Mouse (Mus musculus): ENCODE results near the gene Fam126a.

Gene Fam126a

DNA sequence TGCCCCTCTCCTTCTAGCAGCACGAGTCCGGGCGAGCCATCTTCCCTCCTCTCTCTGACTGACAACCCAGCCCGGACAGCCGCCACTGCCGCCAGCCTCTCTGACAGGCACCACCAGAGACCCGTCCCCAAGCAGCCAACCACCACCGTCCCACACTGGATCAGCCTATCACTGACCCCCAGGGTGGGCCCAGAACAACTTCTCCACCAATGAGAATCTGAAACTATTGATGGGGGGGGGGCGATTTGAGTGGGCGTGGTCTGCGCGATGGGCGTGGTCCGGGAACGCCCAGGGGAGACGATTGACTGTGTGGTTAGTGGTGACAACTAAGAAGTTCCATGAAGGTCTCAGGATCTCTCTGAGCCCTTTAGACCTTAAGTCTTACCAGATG, at the start of gene Fam126a:
TSS of gene Fam126a (minus strand) at position 112 of the 391 bp plus-strand sequence.
- DNase-seq (ENCODE audit: low spot score), result peak; percentile 96

DNA sequence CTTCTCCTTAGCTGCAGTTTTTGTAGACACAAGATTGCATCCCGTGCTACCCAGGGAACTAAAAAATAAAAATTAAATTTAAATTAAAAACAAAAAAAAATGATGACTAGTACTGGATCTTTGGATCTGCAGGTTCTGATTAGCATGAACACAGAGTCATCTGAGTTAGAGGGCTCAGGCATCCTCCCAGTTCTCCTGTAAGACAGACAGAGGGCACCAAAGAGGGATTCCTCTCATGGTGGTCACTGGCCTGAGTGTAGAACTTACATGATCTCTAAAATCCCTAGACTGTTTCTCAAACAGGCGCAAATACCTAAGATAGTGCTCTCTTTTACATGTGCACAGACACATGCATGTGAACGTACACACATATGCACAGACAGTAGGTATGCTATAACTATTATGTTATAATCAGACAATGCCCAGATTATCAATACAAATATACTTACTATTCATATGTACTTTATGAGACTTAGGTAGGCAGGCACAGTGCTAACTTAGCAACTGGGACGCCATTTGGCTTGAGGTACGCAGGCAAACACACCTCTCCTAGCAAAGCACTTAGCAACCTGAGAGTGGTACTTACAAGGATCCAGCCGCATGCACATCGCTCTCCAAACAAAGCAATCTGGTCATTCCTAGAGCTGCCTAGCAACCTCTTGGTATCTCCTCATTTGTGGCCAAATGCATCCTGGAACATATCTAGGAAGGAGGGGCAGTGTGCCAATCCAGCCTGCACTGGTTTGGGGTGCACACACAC, 48.1 kb upstream of the Fam126a start:
- DNase-seq (ENCODE audit: low spot score), result peak; percentile 47

DNA sequence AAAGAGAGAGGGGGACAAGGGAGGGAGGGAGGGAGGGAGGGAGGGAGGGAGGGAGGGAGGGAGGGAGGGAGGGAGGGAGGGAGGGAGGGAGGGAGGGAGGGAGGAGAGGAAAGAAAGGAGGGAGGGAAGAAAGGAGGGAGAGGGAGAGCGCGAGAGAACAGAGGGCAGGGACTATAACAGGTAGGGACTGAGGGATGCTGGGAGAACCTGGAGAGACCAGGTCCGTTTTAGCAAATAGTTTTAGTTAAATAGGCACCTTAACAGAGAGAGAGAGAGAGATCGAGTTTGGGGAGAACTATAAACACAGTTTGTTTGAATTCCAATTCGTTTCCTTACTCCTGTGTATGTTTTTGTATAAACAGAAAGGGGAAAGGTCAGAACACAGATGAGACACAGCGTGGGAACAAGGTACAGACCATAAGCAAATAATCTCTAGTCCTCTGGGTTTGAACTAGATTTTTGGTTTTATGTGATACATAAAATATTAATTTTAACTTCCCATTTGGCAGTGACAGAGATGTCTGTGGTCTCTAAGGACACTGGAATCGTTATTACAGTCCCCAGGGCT, 47.3 kb upstream of the Fam126a start:
- DNase-seq (ENCODE audit: low spot score), result no peak

DNA sequence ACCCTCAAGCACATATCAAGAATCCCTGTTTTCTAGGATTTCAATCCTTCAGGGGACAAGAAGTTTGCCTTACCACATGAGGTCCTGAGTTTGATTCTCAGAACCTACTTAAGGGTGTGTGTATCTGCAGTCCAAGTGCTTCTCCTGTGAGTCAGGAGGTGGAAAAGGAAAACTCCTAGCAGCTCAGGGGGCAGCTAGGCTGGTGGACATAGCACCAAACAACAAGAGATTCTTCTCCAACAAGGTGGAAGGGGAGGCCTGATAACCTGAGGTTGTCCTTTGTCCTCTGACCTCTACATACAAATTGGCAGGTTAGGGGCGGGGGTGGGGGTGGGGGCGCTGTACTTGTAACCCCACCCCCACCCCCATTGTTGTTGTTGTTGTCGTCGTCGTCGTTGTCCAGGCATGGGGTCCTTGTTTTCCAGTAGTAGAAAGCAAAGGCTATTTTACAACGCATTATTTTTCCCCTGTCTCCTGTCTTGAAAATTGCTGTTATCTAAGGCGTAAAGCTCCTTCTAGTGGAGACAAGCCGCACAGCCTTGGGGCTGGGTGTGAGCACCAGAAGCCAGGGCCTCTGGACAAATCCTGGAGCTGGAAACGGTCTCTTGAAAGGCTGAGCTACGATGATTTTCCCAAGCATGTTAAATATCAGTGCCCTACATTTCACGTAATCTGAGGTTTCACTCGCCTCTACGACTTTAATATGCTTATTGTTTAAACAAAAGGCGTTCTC, 46.7 kb upstream of the Fam126a start:
- peak; percentile 86 for DNase-seq (ENCODE audit: low spot score)

DNA sequence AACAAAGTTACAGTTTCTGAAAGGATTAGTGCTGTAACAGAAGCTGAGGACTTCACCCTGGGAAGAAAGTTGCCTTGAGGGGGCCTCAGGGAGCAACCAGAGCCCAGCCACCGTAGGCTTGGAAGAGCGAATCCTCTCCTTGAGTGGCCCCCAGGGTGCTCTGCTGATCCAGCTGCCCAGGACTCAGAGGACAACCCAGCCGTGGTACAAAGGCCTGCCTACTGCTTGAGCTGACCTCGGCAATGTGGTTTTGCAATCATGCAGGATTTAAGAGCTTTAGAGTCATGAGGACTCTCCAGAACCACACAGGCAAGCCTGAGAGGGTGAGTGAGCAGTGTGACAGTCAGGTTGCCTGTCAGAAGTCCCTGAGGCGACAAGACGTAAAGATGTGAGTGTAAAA, 41.5 kb upstream of the Fam126a start:
- no peak for DNase-seq (ENCODE audit: low spot score)

DNA sequence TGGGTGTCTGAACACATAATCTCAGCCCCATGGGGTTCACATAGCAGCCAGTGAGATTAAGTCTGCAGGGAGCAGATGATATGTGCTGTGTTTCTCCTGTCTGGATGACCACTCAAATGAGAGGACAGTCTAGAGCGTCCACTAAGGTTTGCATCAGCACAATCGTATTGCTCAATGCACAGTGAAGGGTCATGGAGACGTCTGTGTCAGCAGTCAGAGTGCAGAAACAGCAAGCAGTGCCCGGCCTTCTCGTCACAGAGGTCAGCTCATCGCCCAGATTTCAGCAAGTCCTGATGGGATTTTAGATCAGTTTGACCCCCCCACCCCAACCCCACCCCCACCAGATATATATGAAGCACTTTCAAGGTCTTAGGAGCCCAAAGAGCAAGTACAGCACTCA, 38.5 kb upstream of the Fam126a start:
- no peak for DNase-seq (ENCODE audit: low spot score)

DNA sequence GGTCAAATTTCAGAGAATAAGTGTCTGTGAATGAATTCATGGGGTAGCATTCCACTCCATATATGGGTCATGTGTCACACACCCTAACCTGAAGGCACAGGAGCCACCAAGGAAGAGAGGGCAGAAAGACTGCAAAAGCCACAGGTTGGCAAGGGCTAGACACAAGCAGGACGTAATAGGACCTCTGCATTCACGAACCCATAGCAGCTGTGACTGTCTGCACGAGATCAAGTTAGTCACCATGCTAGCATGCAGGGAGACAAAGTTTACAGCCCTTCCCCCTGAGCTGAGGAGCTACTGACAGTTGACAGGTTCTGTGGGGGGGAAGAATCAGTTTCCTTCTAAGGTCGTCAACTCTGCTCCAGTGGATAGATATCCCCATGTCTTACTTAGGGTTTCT, 33.1 kb upstream of the Fam126a start:
- DNase-seq (ENCODE audit: low spot score), result no peak

DNA sequence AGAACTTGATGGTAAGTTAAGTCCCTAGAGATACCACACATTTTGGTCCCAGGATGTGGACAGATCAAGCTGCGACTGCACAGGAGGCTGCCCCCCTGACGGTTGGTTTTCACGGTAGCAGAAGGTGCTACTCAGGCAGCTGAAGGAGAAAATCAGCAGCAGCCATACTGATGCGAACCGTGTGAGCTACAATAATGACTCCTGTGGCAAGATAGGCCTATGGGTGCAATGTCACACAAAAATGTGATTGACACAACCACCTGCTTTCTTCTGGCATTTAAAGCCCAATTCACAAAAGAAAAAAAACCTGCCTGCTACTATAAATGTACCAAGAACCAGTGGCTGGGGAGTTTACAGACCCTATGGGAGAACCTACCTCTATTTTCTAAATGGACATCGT, 32.5 kb upstream of the Fam126a start:
- no peak for DNase-seq (ENCODE audit: low spot score)

DNA sequence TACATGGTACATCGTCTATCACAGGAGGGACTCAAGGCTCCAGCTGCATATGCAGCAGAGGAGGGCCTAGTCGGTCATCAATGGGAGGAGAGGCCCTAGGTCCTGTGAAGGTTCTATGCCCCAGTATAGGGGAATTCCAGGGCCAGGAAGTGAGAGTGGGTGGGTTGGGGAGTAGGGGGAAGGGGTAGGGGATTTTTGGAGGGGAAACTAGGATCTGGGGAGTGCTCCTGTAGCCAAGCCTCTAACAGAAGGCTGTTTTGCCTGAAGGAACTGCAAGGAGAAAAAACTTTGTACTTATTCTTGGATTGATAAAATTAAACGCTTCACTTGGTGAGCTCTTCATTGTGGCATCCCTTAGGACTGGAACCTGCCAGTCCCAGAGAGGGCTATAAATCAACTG, 30.5 kb upstream of the Fam126a start:
- no peak for DNase-seq (ENCODE audit: low spot score)

DNA sequence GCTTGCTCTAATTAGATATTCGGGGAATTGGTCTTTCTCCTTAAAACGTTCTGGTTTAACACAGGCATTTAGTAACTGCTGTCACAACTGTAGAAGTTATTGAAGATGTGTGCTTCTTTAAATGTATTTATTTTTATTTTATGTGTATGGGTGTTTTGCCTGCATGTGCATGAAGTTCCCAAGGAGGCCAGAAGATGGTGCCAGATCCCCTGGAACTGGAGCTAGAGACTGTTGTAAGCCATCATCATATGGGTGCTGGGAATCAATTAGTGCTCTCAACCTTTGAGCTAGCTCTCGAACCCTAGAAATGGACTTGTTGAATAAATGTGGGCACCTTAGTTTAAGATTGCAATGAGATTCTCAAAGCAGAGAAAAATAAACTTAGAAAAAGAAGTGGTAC, 27.1 kb upstream of the Fam126a start:
- DNase-seq (ENCODE audit: low spot score), result no peak

DNA sequence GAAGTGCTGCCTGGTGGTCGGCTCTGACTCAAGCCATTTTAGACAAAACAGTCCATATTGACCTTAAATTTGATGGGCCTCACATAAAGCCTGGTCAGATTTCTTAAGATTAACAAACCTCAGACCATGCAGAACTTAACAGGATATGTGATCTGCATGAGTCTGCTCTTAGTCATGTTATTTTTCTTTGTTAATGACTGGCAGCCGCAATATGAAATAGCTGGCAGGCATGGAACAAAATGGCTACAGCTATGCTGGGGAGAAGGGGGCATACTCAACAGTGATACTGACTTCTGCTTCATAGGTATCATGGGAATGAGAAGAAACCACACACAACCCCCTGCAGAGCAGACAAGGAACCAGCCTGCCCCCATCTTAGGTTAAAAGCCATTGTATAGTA, 26.4 kb upstream of the Fam126a start:
- no peak for DNase-seq (ENCODE audit: low spot score)

DNA sequence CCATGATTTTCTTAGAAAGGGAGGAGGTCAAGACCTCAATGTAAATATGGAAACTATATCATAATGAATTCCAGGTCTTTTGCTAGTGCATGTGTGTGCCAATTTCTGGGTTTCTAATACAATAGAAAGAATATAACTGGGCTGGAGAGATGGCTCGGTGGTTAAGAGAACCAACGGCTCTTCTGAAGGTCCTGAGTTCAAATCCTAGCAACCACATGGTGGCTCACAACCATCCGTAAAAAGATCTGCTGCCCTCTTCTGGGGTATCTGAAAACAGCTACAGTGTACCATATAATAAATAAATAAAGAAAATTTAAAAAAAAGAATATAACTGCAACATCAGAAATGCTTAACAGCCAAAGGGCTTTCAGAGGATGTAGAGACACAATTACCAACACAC, 23.9 kb upstream of the Fam126a start:
- DNase-seq (ENCODE audit: low spot score), result no peak

DNA sequence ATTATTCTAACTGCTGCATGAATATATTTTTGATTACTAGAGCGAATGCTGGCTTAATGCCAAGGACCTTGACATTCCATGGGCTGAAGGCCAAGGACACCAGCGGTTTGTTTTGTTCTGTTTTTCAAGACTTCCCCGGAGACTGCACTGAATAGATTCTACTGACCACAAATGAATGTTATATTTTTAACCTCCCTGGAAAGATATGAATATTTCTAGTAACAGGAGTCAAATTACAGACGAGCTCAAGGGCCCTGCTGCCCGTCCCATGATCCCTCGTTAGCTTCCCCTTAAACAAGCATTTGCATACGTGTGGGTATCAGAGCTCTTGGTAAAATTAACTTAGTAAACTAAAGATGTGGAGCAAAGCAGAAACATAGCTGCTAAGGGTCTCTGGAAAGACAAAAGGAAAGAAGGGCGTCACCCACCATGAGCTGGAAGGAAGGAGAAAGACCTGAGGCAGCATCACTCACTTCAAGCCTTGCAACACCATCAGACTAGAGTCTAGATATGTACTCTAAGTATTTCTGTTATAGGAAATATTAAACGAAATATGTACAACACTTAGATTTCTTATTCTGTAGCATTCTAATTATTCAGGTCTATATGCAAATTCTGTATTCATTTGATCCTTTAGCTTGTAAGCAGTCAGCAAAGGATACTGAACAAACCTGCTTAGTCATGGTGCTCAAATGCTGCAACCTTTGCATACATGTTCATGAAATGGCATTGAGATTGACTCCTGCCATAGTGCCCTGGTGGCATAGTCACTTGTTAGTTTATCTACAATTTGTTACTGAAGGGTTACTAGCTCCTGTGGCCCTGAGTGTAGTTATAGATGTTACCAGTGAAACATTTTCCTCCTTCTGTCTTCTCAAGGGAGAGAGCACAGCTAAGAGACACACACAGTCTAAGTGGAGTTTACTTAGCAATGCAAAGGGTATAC, 23.0 kb upstream of the Fam126a start:
- DNase-seq (ENCODE audit: low spot score), result no peak

DNA sequence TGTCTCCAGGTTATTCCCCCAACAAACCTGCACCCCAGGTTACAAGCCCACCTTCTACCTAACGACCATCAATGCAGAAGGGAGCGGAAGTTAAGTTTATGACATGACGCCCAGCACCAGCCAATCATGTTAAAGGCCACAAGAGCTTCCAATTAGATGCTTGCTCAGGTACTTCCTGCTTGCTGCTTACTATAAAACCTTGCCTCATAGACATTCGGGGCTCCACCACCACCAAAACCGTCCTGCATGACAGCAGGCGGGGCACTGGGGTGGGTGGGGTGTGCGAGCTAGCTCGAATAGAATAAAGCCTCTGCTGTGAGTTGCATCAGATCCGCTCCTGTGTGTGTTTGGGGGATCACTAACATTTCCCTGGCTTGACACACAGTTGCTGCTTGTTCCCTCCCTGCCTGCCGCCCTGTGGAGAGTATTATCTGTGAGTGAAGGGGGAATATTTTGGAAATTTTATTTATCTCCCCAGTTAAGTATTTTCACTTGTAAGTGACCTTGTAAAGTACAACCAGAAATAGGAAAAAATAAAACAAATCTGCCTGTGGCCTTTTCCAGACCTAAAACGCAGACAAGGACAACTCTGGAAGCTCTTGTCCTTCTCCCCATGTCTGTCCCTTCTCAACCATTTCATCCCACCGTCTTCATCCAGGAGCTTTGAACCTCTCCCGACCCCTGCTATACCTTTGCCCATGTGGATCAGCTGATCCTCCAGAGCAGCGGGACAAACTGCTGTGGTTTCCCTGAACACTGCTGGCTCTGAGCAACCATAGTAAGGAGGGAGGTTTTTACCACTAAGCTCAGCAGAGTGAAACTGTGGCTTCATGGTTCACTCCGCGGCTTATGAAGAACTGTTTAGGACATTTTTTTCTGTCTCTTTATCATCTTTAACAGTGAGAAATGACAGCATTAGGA, 21.5 kb upstream of the Fam126a start:
- DNase-seq (ENCODE audit: low spot score), result no peak

DNA sequence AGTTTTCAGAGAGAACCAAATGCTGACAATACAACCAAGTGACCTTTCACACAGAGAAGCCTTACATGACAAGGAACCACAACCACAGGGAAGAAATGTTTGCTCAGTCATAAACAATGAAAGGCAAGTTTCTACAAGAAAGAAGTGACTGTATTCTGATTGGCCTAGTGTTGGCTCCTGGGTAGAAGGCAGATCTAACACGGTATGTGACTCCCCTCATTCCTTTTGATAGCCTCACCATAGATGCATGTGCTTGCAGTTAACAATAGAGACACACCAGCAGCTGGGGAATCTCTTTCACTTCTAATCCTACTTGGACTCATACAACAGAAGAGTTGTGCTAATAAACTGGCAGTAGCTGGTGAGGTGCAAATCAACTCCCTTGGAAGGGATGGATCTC, 17.3 kb upstream of the Fam126a start:
- DNase-seq (ENCODE audit: low spot score), result no peak

DNA sequence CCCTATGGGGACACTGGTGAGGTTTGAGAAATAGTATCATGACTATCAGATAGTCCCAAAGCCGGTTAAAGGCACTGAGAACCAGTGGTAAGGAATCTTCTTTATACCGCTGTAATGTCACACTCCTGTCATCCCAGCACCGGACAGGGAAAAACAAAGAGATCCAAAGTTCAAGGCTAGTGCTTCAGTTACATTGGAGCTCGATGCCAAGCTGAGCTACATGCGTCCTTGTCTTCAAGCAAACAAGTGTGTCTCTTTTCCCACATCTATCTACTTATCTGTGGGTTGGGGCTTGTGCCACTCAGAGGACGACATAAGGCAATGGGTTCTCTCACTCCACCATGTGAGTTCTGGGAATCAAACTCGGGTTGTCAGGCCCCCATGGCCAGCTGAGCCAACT, 16.5 kb upstream of the Fam126a start:
- no peak for DNase-seq (ENCODE audit: low spot score)

DNA sequence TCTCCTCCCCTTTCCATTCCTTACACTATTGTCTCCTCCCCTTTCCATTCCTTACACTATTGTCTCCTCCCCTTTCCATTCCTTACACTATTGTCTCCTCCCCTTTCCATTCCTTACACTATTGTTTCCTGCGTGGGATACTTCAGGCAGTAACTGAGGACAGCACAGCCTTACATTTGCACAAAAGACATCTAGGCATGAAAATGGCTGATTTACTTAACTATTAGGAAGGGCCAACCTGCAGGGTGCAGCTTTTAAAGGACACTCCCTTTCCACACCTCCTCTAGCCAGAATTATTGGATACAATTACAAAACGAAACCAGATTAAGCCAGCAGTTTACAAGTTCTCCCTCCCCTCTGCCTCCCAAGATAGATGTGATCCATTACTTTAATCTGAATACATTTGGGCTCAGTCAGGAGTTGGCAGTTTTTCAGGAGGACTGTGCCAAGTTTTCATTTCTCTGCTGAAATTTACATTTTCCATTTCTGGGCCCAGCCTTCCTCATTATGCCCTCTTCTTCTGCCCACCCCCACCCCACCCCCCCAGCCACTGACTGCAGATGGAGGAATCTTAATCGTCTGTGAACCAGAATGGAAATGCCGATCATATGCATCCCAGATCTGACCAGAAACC, 15.6 kb upstream of the Fam126a start:
- DNase-seq (ENCODE audit: low spot score), result no peak

DNA sequence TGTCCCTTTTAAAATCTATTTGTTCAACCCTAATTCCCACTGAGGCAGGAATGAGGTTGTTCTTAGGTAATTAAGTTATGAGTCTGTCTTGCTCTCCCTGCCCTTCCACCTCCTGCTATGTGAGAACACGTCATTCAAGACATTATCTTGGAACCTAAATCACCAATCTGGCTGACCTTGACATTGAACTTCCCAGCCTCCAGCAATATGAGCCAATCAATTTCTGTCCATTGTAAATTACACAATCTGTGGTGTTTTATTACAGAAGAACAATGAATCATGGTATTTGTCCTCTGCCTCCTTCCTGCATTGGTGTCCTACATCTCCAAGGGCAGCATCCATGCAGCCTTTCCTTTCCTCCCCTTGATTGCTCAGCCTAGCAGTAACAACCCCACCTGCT, 13.9 kb upstream of the Fam126a start:
- DNase-seq (ENCODE audit: low spot score), result no peak

DNA sequence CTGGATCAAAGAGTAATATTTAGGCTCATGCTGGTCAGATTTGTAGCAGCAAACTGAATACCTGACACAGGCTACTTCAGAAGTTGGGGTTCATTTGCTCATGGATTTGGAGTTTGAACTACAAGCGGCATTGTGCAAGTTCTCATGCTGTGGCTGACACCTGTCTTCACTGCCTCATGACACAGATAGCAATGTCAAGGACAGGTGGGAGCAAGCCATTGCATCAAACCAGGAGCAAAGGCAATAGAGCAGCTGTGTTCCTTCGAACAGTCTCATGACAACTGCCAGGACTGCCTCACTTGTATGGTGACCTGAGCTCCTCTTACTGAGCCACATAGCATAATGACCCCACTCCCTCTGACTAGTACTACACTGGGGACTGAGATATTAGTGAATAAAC, 12.9 kb upstream of the Fam126a start:
- no peak for DNase-seq (ENCODE audit: low spot score)

DNA sequence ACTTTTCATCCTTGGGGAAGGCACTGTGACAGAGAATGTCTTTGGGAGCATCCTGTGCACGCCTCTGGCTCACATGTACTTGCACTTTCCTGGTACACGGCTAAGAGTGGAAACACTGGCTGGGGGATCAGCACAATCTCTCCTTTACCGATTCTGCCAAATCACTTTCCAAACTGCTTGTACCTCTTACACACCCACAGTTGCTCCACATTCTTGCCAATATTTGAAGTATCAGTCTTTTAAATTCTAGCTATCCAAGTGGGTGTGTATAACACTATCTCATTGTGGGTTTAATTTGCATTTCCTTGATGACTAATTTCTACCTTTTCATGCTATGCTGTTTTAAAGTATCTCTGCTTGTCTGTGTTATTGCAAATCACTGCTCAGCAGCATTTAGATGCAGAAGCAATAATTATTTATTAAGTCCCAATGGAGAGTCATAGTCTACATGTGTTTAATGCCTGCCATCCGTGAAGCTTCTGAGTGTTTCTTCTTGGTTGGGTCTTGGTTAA, 10.9 kb upstream of the Fam126a start:
- DNase-seq (ENCODE audit: low spot score), result no peak

DNA sequence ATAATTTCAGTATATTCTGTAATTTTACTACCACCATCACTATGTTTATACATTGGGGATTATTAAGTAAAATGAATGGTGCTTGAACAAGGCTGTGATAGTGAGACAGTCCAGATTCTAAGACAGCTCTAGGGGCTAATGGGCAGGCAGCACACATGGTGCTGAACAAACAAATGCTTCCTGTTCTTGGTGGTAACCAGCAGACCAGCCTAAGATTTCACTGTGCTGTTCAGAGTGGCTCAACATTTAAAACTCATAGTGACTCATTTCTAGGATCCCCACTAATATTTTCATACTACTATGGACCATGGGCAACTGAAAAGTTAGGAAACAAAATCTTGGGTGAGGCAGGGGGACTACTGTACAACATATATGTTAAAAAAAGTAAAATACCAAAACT, 10.1 kb upstream of the Fam126a start:
- no peak for DNase-seq (ENCODE audit: low spot score)

All from embryo, embryonic 10 days (tissue).